Mouse (Mus musculus) gastrocnemius, postnatal 4 days (tissue): Measurements from ENCODE around the gene Ap1m2. TPM values are rescaled to one million over a fixed set of nuclear protein-coding genes. Genes with fewer than 3 reads are reported as not detected.
"Not testable (repeated sequence)": the region's sequence is repeated elsewhere in the genome, so short reads cannot be mapped to it uniquely, and the experiment has no call there.

Source experiments
- DNase-seq, 2 experiments: peaks; one replicate each; pipeline ENCODE4 v3.0.0; 2021 to 2022; ENCODE audit warnings: low spot score in 2 of 2, mixed read lengths in 2 of 2
- total RNA-seq, 2 experiments: library from RNA; stranded (reverse); gene quantifications; 2 replicates each; pipeline ENCODE4 v1.2.3; 2021

The Ap1m2 gene
- total RNA-seq, 2 experiments from 2014 or later, result not detected

- DNase-seq, result no peak
Observed at GRCm38 (mm10) chr9:21290589-21290988, 21.5 kb downstream of the Ap1m2 start.

DNA sequence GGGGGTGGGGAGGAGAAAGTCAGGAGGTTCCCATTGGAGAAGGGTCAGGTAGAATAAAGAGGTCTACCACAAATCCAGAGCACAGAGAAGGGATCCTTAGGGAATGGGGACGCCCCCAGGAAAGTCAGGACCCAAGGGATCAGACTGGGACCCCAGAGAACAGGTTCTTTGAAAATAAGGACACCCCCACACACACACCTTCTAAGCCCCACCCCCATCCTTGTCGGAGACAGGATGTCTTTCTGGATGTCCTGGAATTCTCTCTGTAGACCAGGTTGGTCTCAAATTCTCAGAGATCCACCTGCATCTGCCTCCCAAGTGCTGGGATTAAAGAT, 22.8 kb downstream of the Ap1m2 start:
- DNase-seq, result no peak

DNA sequence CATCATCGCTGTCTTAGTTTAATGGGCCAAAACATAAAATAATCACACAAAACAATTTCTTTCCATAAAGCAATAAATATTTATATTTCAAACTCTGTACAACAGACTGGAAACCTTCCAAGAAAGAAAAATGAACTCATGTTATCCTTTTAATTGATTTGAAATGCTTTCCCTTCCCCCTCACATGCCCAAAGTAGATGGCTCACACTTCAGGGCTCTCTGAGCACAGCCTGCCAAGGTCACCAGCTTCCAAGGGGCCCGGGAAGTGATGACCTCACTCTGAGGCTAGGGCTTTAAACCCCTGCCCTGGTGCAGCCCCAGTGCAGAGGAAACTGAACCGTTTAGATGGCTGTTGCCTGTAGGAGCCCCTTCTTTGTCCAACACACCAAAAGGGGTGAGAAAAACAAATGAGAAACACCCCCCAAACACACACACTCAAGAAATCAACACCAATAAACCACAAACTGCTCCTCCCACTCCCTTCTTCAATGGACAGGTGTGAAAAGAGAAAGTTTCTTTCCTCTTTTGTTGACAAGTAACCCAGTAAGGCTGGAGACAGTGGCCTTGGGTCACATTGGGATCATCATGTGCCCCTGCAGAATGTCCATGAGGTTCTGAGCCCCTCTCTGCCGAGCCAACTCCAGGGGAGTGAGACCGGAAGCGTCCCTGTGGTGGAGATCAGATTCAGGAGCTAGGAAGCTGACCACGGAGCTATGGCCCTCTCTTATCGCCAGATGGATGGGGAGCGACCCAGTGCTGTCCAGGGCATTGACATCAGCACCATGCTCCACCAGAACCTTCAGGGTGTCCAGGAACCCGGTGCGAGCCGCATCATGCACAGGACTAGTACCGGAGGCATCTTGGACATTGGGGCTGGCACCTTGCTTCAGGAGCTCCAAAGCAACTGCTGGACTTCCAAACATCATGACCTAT, 23.5 kb downstream of the Ap1m2 start:
- no peak for DNase-seq

GRCm38 (mm10) chr9:21287571-21288402, 24.4 kb downstream of the Ap1m2 start, which contains the start of gene Kri1:
Gene Kri1 (minus strand): TSS chr9:21287969.
- DNase-seq, result peak; percentile 94 to 97

DNA sequence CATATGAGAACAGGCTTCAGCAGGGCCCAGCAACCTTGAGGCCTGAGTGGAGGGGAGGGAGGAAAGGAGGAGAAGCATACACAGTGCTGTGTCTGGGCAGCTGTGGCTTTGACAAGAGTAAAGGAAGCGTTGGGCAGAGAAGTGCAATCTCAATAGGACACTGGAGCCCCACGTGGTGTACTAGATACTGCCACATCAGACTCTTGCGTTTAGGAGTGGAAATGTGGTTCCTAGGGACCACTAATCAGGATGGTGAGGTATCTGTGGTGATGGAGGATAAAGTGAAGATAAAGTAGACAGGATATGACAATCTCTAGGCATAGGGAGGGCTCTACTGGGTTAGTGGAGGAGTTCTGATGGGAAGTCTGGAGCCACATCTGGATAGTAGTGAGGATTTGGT, 25.4 kb downstream of the Ap1m2 start:
- DNase-seq, result no peak

- DNase-seq, result no peak
Observed at GRCm38 (mm10) chr9:21283994-21284393, 28.1 kb downstream of the Ap1m2 start.

DNA sequence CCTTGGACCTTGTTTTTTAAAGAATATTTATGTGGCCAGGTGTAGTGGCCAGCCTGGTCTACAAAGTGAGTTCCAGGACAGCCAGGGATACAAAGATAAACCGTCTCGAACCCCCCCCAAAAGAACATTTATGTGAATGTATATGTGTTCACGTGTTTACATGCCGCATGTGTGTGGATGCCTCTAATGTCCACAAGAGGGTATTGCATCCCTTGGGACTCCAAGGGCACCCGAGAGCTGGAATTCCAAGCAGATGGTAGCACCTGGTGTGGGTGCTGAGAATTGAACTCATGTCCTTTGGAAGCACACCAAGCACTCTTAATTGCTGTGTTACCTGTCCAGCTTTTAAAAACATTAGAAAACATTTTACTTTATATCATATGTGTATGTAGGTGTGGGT, 28.5 kb downstream of the Ap1m2 start:
- DNase-seq, result no peak

GRCm38 (mm10) chr9:21277776-21278175, 34.4 kb downstream of the Ap1m2 start:
- DNase-seq, result no peak

DNA sequence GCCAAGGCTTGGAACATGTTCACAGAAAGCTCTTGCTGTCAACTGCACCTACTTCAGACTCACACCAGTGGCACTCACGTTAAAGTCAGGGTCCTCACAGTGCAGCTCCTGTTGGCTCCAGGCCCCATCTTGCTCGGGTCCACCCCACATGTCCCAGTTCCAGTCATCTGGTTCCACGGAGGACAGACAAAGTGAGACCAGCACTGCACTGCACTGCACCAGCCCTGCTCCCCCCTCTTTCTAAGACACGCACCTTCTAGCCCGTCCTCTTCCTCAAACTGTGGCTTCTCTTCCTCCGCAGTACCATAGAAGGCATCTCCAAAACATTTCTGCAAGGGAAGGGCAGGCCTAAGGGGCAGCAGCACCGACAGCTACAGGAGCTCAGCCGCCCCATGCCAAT, 35.8 kb downstream of the Ap1m2 start:
- DNase-seq, result no peak

GRCm38 (mm10) chr9:21275727-21276126, 36.4 kb downstream of the Ap1m2 start:
- no peak for DNase-seq

DNA sequence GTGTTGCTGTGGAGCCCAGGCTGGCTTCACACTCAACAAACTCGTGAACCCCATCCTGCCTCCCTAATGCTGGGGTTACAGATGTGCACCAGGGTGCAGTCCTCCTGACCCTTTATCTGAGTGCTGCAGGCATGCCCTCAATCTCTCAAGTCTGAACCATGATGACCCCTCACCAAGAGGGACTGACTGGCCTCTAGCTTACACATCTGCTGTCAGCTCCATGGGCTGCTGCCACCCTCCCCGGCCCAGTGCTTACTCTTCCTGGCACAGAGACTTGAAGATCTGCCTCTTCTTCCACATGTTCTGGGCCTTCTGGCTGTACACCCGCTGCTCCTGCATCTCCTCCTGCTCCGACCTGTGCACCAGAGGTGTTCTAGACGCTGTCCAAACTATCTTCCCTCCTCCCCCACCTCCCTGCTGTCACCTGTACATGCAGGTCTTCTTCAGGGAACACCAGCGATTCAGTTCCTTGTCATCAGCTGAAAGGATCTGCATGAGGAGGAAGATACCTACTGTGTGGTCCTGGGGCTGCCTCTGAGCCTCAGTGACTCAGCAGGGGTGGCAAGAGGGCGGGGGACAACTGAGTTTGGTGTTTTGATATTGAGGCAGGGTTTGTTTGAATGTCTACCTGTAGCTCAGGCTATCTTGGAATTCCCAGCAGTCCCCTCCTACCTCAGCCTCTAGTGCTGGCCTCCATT, 37.0 kb downstream of the Ap1m2 start:
- DNase-seq, result no peak

DNA sequence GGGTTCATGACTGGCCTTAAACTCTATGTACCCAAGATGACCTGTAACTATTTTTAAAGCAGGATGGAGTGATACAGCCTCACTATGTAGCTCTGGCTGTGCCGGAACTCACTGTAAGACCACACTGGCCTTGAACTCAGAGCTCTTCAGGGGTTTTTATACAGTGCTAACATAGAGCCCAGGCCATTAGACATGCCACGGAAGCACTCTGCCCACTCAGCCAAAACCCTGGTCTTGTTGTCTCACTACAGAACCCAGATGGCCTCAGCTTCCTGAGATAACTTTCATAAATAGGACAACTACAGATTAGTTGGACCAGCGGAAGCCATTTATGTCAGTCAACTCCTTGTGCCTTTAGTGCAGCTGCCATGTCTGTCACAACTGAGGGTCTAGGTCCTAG, 37.8 kb downstream of the Ap1m2 start:
- DNase-seq, result no peak

GRCm38 (mm10) chr9:21273520-21274228, 38.5 kb downstream of the Ap1m2 start:
- DNase-seq, result no peak

DNA sequence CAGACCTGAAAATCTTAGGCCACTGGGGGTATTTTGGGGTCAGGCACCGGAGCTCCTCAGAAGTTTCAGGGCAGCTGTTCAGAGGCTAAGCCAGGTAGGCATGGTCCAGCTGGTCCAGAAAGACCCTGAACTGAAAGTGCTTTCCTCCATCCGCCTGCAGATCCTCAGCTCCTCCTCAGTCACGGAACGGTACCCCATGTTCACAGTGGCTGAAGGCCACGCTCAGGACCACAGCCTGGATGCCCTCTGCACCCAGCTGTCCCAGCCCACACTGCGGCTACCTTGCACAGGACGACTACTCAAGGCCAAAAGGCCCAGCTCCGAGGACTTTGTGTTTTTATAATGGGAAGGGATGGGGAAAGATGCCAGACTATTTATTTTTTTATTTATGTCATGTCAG, 39.0 kb downstream of the Ap1m2 start:
- no peak for DNase-seq

DNA sequence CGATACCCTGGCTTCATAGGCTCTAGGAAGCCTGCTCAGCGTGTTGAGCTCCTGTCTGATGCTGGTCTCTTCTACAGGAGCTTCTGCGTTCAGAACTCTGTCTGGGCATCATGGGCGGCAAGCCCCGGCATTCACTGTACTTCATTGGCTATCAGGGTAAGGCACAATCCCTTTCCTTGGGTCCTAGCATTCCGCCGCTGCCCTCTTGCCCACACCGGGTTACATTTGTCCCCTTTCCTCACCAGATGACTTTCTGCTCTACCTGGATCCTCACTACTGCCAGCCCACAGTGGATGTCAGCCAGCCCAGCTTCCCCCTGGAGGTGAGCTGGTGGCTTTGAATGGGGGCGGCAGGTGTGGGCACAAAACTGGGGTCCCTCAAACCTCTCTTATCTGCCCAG, 39.7 kb downstream of the Ap1m2 start:
- DNase-seq, result no peak

DNA sequence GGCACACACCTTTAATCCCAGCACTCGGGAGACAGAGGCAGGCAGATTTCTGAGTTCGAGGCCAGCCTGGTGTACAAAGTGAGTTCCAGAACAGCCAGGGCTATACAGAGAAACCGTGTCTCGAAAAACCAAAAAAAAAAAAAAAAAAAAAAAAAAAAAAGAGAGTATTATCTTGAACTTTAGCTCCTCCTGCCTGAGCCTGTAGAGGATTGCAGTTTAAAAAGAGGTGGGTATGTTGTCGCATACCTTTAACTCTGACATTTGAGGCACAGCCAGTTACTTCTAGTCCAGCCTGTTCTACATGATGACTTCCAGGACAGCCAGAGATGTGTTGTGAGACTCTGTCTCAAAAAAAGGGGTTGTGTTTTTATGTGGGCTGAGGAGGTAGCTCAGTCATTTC, 42.5 kb downstream of the Ap1m2 start:
- not testable (repeated sequence) for DNase-seq

DNA sequence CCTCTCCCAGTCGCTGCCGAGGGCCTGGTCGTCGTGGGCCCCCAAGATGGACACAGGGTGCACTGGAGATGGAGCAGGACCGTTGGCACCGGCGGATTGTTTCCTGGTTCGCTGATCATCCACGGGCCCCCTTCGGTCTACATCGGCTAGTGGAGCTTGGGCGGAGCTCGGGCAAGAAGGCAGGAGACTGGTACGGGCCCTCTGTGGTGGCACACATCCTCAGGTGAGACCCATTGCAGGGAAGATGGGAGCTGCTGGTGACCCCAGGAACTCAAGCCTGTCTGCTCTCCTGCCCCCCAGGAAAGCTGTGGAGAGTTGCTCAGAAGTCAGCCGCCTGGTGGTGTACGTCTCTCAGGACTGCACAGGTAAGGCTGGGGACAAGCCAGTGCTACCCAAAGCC, 43.8 kb downstream of the Ap1m2 start:
- no peak for DNase-seq

DNA sequence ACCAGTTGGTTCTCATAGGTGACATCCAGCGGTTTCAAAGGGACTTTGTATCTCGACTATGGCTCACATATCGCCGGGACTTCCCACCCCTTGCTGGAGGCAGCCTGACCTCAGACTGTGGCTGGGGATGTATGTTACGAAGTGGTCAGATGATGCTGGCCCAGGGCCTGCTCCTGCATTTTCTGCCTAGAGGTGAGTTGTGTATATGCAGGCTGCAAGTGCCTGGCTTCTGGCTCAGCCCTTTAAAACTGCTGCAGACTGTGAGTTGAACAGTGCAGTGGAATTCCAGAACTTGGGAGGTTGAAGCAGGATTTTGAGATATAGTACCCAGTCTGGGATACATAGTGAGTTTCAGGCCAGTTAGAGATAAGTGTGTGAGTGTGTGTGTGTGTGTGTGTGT, 45.2 kb downstream of the Ap1m2 start:
- no peak for DNase-seq

- no peak for DNase-seq
Observed at GRCm38 (mm10) chr9:21265611-21266010, 46.5 kb downstream of the Ap1m2 start.

- peak; percentile 98 to 99 for DNase-seq
Observed at GRCm38 (mm10) chr9:21265000-21265561, 47.1 kb downstream of the Ap1m2 start, which contains the start of gene Atg4d. Gene Atg4d (plus strand): TSS chr9:21265293.
